Mouse (Mus musculus) MEL (cell line): ENCODE measurements around the gene H3f3b.

ENCODE experiments used
- CHD2 ChIP-seq: IDR thresholded peaks from 2 replicates; pipeline ENCODE4 v1.6.1; 2011; ENCODE audit warnings: low read length, improper control_type of control experiment
- CTCF ChIP-seq, 3 experiments: IDR thresholded peaks in 2 of 3; conservative IDR thresholded peaks in 1 of 3; 2 replicates each; pipeline ENCODE4 v1.5.1; 2011 to 2012; ENCODE audit warnings: low read length in 3 of 3, low read depth in 2 of 3, mild to moderate bottlenecking in 2 of 3, improper control_type of control experiment in 1 of 3, inconsistent platforms in 1 of 3, mixed read lengths in 1 of 3, moderate library complexity in 1 of 3; ENCODE audit not compliant: control insufficient read depth in 1 of 3, insufficient read depth in 1 of 3, poor library complexity in 1 of 3, severe bottlenecking in 1 of 3
- E2F4 ChIP-seq: IDR thresholded peaks from 2 replicates; pipeline ENCODE4 v1.6.1; 2011; ENCODE audit warnings: low read depth, low read length, improper control_type of control experiment, borderline replicate concordance
- ELF1 ChIP-seq: IDR thresholded peaks from 2 replicates; pipeline ENCODE4 v1.6.1; 2014; ENCODE audit warnings: low read depth, mild to moderate bottlenecking, inconsistent platforms, low read length, improper control_type of control experiment, moderate library complexity
- EP300 ChIP-seq, 2 experiments: IDR thresholded peaks; 2 replicates each; pipeline ENCODE4 v1.6.1; 2011; ENCODE audit warnings: improper control_type of control experiment in 2 of 2, low read length in 2 of 2, low read depth in 1 of 2, mild to moderate bottlenecking in 1 of 2
- GATA1 ChIP-seq: IDR thresholded peaks from 2 replicates; pipeline ENCODE4 v1.6.1; 2011; ENCODE audit warnings: low read depth, low read length, improper control_type of control experiment
- MAX ChIP-seq: IDR thresholded peaks from 2 replicates; pipeline ENCODE4 v1.6.1; 2011; ENCODE audit warnings: low read length, improper control_type of control experiment
- MAZ ChIP-seq: IDR thresholded peaks from 2 replicates; pipeline ENCODE4 v1.6.1; 2012; ENCODE audit warnings: low read depth, mild to moderate bottlenecking, inconsistent platforms, low read length, improper control_type of control experiment
- NELFE ChIP-seq: IDR thresholded peaks from 2 replicates; pipeline ENCODE4 v1.6.1; 2011; ENCODE audit warnings: low read depth, low read length, improper control_type of control experiment
- POLR2A ChIP-seq, 2 experiments: IDR thresholded peaks; 2 replicates each; pipeline ENCODE4 v1.6.1; 2011 to 2012; ENCODE audit warnings: low read length in 2 of 2, mild to moderate bottlenecking in 2 of 2, control low read depth in 1 of 2, improper control_type of control experiment in 1 of 2, low read depth in 1 of 2, moderate library complexity in 1 of 2; ENCODE audit not compliant: control insufficient read depth in 1 of 2, insufficient read depth in 1 of 2, poor library complexity in 1 of 2
- TBP ChIP-seq: IDR thresholded peaks from 2 replicates; pipeline ENCODE4 v1.8.0; 2011; ENCODE audit warnings: low read depth, low read length, improper control_type of control experiment
- USF2 ChIP-seq, 2 experiments: IDR thresholded peaks; 2 replicates each; pipeline ENCODE4 v1.6.1; 2011 to 2012; ENCODE audit warnings: improper control_type of control experiment in 2 of 2, low read length in 2 of 2, borderline replicate concordance in 1 of 2, inconsistent platforms in 1 of 2, low read depth in 1 of 2, mild to moderate bottlenecking in 1 of 2; ENCODE audit not compliant: insufficient read depth in 1 of 2
- ZC3H11A ChIP-seq: IDR thresholded peaks from 2 replicates; pipeline ENCODE4 v1.6.1; 2012; ENCODE audit warnings: low read depth, mild to moderate bottlenecking, inconsistent platforms, low read length, improper control_type of control experiment

GRCm38 (mm10) chr11:116027756-116028155, at the start of gene H3f3b:
- TF ChIP-seq TBP (no peak), NELFE (no peak), MAX (no peak), POLR2A (IDR thresholded peaks at IDR 0.05; ENCODE audit: control insufficient read depth in 1 of 2, insufficient read depth in 1 of 2, low read depth in 1 of 2, low read length in 2 of 2, poor library complexity in 1 of 2) (no peak), ZC3H11A (no peak), USF2 (IDR thresholded peaks at IDR 0.05; ENCODE audit: borderline replicate concordance in 1 of 2, insufficient read depth in 1 of 2, low read depth in 1 of 2, low read length in 2 of 2) (no peak), ELF1 (no peak), CTCF (IDR thresholded peaks at IDR 0.05 in 2 of 3, conservative IDR thresholded peaks at IDR 0.05 in 1 of 3; ENCODE audit: control insufficient read depth in 1 of 3, insufficient read depth in 1 of 3, low read depth in 2 of 3, low read length in 3 of 3, poor library complexity in 1 of 3, severe bottlenecking in 1 of 3) (no peak), EP300 (IDR thresholded peaks at IDR 0.05; ENCODE audit: low read depth in 1 of 2, low read length in 2 of 2) (no peak), CHD2 (no peak), MAZ (no peak), GATA1 (no peak), E2F4 (no peak)
